Mouse (Mus musculus) adrenal gland, adult 8-10 months (tissue): ENCODE results near the gene A630001G21Rik. TPM values are rescaled to one million over a fixed set of nuclear protein-coding genes. Genes with fewer than 3 reads are reported as not detected.

Experiments used
- DNase-seq: peaks from one replicate; pipeline ENCODE4 v3.0.0; 2022
- total RNA-seq, 4 experiments: library from RNA; stranded (reverse); gene quantifications; 2 replicates each; pipeline ENCODE4 v1.2.4; 2022

The A630001G21Rik gene
- total RNA-seq, 4 experiments from 2014 or later = 0.64 to 1.3 (median 1.1) TPM

DNA sequence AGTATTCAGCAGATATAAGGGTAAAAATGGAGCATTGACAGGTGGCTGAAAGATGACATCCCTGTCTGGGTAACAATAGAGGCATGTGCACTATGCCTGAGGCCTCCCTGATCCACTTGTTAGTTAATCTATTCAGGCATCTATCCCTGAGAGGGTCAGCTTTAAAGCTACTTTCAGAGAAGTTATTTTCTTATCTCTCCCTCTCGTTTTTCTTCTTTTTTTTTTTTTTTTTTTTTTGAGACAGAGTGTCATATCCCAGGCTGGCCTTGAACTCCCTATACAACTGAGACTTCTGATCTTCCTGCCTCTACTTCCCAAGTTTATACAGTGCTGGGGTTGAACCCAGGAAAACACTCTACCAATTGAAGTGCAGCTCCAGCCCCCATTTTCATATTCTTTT is 10.7 kb downstream of the A630001G21Rik start:
- DNase-seq = no peak

DNA sequence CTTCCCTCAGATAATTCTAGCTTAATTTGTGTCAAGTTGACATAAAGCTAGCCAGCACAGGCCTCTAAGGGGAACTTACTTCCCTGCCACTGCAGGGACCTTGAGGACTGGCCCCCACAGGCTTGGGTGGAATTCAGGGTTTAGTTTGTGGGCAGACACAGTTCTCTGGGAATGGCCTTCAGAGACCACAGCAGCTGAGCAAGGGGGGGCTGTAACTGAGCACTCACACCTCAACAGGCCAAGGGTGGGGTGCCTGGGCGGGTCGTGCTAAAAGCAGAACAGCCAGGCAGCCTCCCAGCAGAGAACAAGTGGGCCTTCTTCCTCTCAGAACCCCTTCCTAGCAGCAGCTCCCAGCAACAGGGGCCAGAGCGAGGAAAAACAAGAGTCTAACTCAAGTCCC is 12.3 kb downstream of the A630001G21Rik start:
- DNase-seq = no peak

DNA sequence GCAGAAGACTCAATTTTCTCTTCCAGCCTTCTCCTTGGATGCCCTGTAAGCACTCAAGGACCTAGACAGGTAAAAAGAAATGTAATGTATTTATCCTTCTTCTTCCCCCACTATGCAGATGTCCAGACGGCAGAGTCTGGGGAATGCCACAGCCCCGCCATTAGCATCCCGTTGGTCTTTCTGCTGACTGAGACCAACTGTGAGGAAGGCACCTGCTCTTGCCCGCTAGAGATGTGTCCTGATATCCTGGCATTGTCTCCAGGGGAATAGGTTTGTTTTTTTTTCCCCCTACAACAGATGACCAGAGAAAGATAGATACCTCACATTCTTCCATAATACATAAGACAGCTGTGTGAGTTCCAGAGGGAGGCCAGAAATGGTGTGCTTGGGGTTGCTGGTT is 14.2 kb downstream of the A630001G21Rik start:
- DNase-seq = no peak

DNA sequence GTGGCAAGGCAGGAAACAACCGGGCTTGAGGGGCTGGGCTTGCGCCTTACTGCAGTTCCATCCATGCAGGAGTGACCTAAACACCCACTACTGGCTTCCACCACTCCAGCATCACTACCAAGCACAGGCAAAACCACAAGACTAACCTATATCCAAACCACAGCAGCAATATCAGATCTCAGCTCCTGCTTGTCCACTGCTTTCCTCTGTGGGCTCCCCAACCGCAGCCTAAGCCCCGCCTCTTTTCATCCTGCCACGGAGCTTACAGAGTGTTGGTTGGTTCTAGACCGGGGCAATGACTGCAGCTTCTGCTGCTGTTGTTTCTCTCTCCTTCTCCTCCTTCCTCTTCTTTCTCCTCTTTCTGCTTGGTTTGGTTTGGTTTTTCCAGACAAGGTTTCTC is 15.1 kb downstream of the A630001G21Rik start:
- DNase-seq = no peak

DNA sequence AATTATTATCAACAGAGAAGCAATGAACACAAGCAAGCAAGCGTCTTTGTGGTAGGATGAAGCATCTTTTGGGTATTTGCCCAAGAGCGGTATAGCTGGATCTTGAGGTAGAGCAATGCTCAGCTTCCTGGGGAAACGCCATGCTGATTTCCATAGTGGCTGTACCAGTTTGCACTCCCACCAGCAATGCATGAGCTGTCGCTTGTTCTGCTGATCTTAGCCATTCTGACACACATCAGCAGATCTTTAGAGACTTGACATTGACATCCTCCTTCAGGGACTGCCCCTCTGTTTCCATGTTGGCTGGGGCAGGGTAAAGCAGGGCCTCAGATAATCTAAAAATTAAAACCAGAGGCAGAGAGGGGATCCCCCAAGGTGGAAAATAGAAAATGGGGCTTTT is 16.8 kb downstream of the A630001G21Rik start:
- DNase-seq = no peak

DNA sequence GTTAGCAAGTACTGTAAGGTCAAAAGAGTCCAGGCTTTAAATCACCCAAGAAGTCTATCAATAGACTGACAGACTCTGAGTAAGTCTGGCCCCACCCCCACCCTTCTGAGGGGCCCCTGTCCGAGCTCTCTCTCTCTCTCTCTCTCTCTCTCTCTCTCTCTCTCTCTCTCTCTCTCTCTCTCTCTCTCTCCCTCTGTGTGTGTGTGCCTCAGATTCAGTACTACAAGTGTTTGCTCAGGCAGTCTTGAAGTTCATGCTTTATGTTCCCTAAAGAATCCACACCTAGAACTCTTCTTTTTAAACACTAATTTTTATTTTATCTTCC is 19.5 kb downstream of the A630001G21Rik start:
- DNase-seq = no peak

DNA sequence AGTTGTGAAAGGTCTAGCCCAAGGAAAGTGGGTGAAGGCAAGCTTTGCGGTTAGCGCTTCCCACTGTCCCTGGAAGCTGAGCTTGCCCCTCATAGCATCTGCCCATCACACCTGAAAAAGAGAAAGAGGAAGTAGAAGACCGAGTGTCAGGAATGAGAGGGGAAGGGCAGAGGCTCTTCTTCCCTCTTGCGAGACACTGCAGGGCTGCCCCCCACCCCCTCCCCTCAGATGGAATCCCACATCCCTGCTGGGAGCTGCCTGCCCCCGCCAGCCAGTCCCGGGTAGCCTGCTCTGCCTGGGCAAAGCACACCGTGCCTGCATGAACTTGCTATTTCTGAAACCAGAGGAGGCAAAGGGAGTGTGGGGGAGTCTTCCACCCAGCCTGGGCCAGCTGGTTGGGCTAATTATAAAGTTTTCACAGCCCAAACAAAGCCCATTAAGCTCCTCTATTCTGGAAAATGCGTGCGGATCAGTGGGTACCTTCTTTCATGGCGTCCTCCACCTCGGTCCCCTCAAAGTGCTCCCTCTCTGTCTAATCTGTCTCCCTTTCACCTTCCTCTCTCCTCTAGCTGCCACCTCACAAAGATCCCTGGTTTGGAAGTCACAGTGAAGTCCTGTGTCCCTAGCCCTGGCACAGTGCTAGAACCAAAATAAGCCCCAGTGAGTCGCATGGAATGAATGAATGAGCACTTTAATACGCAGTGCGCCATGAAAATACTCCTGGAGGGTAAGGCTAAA is 20.0 kb downstream of the A630001G21Rik start:
- no peak for DNase-seq

DNA sequence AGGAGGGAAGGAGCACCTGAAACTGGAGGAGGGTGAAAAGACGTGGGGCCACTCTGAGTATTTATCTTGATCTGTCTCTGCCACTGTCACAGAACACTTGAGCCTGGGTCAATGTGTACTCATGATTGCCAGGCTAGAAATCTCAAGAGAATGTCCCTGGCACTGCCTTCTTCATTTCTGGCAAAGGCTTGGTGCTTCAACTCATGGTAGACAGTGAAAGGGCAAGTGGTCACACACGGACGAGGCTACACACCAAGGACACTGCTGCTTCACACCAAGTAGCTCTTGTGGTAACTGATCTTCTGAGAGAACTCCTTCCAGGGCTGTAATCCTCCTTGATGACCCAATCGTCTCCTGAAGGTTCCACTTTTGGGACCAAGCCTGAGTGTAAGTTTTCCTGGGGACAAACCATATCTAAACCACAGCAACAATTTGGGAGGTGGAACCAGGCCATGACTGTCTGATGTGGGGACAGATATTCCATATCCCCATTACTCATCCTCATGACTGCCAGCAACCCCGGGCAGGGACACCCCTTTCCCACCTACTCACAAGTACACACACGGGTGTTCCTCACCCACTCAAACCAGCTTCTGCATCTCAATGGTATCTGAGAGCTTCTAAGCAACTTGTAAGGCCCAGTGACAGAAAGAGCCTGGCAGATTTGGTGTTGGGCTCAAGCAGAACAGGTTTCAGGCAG is 20.8 kb downstream of the A630001G21Rik start:
- DNase-seq = no peak

DNA sequence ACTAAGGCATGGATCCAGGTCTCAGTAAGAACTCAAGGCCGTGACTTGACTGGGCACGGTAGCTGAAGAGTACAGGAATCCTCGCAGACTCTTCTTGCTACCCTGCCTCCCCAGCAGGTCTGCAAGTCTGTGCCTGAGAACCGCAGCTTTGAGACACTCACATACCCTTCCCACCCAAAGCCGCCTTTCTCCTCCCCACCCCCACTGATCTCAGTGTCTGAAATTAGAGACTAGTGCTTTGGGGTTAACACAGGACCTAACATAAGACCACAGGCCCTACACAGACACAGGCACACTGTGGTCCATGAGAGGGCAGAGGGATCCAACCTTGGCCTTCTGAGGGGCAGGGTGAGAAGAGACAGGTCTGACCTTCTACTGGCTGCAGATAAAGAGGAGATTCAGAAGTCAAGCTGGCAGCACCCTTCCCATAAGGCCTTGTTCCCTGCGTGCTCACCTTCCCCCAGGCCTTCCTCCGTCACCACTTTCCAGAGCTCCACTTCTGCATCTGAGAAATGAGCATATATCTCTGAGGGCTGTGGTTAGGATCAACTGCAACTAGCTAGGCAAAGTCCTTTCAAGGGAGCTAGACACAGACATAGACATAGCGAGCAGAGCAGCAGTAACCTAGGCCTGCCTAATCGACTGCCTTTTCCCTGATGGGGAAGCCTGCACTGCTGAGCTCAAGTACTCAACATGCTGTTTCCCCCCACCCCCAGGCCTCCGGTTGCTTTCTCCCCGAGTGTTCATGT is 26.3 kb downstream of the A630001G21Rik start:
- no peak for DNase-seq

DNA sequence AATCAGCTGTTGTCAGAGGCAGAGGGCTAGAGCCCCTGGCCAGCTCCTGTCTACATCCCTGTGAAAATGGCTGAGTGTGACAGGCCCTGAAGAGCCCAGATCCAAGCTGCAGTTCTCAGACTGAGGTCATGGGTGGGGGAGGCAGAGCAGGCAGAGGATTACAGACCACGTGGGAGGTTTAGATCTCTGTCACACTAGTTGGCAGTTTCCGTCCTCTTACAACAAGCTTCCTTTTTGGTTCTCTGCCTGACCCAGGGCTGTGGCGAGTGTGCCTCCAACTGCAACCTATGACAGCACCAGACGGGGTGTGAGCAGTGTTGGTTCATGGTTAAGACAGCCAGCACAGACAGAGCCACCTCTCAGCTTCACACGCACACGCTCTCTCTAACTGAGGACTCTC is 26.9 kb downstream of the A630001G21Rik start:
- peak; percentile 42 for DNase-seq

DNA sequence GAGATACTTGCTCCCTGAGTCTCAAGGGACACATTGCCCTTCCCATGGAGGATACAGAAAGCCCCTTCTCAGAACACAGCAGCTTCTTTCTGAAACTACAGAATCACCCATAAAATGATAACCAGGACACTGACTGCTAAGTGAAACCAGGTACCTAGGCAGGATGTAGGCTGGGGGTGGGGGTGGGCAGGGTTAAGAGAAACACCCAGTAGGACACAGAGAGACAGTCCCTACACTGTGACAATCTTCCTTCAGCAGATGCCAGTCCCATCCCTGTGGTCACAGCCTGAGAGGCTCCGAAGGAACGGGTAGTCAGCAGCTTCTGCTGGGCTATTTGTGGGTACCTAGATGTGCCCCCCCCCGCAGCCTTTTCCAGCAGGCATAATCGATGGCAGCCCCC is 27.8 kb downstream of the A630001G21Rik start:
- DNase-seq = no peak

DNA sequence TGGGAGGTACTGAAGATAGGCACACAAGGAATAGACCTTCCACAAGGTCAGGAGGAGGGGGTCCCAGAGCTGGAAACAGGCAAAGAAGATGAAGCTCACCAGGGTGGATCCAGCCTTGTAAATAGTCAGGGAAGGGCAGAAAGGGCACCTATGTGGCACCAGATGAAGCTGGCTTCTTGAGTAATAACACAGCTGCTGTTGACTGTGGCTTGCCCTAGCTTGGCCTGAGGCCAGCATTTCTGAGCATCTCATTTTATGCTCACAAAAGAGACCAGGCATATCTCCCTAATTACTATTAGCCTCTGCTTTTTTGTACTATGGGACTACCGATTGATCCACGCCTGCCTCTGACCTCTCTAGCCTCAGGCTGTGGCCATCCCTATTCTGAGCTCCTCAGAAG is 28.6 kb downstream of the A630001G21Rik start:
- DNase-seq = no peak

DNA sequence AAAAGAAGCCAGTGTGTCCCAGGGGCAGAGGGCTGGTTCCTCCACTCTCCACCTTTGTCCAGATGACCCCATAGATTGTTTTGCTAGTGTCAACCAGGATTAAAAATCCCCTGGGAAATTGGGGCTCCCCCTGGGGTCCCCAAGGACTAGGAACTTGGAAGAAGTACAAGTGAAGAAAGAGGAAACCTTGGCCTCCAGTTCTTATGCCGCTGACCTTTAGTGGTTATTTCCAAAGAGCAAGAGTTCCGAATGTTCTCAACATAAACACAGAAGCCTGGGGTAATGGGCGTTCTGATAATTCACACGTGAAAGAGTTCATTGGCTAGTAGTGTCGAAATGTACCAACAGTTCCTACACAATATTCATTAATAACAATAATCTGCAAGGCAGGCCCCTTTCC is 31.9 kb downstream of the A630001G21Rik start:
- no peak for DNase-seq

DNA sequence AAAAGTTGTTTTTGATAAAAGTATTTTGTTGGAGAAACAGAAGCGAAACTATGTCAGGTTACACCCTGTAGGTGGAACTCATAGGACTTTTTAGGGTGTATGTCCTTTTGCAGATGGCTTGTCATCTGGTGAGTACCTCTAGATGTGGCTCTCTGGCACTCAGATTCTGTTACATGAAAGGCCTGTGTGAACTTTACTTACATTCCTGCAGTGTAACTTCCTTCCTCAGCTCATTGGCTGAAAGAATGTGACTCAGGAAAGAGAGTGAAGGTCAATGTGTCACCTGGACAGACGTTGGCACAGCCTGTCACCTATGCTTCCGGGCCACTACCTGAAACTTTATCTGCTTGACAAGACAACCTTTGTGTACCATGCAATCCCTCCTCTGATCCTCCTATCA is 33.9 kb downstream of the A630001G21Rik start:
- DNase-seq = no peak

DNA sequence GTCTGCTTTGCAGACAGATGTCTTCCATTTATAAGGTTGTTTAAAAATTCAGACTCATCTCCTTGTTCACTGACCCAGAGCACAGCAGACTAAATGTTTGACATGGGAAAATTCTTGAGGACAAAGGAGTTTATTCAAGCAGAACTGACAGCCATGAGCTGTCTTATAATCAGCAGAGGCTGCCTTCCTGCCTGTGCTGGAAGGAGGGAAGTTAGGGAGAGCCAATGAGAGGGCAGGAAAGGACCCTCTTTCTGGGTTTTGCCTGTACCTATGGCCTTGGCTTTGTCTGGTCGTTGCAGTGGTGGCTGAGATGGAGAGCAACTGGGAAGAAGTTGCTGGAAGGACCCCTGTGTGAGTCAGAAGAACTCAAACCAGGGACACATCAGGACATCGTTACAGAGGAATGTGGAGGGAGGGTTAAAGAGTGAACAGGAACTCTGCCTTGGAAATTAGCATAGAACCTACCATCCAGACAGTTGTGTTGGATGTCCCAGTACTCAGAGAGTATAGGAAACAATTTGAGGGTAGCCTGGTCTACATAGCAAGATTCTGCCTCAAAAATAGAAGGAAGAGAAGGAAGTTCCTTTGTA is 35.4 kb downstream of the A630001G21Rik start:
- DNase-seq = no peak

DNA sequence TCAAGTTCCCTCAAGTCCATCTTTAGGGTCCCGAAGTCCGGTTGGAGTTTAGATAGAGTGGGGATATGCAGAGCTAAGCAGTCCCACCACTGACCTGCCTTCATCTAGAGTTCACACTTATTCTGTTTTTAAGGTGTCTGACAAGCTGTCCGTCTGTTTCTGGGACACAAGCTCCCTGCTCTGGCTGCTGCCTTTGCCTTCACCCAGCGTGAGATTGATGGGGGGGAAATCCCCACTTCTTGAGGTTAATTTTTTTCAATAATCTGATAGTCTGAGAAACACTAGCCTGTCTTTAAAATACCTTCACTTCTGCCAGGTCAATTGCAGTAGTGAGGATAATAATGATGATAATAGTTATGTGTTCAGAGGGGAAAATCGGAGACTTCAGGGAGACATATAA is 36.1 kb downstream of the A630001G21Rik start:
- no peak for DNase-seq

DNA sequence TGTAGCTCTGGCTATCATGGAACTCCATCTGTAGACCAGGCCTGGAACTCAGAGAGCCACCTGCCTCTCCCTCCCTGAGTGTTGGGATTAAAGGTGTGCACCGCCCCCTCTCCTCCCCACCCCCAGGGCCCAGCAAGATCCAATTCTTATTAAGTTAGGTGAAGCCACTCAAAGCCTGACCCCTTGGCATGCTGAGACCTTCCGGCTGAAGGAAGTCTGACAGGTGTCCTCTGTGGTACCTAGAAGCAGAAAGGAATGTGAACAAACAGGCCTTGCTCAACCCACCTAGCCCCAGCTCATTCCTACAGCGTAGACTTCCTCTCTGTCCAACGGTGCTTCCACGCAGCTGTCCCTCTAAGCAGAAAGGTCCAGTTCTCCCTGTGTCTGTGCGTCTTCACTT is 37.5 kb downstream of the A630001G21Rik start:
- no peak for DNase-seq

DNA sequence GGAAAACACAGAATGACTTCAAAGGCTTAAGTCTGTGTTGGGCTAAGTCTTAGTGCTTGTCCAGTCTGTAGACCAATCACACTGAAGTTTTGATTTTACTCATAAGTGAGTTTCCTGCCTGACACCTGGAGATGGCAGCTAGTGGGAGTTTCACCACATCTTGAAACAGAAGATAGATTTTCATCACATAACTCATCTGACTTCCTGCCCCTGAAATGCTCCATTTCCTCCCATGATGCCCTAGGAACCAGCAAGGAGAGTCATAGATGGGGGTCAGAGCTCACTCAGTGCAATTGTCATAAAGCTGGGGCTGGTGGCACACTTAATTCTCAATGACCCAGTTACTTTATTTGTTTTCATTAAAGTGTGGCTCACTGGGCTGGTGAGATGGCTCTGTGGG is 38.6 kb downstream of the A630001G21Rik start:
- no peak for DNase-seq

DNA sequence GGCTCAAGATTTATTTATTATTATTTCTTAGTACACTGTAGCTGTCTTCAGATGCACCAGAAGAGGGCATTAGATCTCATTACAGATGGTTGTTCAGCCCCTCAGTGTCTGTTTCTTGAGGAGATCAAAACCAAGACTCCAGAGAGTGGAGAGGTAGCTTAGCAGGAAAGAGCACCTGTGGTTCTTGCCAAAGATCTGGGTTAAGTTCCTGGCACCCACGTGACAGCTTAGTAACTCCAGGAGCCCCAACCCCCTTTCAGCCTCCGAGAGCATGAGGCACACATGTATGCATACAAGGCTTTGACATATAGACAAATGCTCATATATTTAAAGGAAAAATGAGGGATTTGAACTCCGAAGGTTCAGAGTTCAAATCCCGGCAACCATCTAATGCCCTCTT is 39.4 kb downstream of the A630001G21Rik start:
- no peak for DNase-seq

DNA sequence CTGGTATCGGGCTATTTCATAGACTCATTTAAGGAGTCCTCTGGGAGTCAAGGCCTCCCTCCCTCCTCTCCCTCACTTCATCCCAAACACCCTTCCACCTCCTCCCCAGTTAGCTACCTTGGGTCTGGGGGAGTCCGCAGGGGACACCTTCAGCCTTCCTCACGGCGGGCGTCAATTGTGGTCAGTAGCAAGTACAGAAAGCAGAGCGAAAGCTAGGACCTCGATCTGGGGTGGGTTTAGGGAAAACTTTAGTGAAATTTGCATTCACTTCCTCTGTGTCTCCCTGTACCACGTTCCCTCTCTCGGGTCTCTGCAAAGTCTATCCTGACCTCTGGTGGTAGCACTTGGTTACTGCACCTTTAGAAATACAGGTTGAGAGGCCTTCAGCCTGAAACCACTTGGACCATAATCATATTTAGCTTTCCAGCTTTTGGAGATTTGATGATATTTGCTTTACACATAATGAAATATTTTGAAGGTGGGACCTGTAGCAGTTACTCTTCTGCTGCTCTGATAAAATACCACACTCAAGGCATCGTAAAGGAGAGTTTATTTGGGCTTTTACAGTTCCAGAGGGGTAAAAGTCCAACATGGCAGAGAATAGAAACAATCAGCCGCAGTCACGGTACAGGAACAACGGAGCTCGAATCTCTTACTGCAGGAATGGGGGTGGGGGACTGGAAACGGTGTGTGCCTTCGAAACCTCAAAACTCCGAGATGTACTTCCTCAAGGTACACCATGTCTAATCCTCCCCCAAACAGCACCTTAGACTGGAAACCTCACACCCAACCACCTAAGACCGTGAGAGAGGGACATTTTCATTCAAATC is 41.9 kb downstream of the A630001G21Rik start:
- peak; percentile 47 for DNase-seq

DNA sequence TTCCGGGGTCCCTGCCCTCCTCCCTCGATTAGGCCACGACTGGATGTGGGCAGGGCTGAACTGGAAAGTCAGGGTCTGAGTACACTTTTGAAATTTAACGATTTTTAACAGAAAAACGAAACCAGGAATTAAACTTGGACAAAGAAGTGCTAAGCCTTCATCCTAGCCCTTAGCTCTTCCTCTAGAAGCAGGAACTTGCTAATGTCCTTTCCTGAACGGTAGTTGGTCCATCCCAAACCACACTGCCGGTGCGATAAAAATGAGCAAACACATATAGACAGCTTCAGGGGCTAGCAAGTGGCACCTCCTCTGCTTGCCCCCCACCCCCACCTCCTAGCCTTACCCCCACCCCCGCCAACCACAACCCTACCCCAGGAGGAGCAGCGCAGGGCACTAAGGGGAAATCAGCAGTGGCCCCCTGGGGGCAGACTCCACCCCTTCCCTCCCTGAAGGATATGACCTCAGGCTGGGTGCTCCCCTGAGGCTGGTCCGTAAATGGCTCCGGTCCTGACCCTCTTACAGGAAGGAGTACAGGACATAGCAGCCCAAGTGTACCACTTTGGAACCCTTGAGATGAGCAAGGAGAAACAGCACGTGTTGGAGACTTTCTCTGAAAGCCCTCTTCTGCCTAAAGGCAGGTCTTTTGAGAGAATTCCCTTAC is 42.9 kb downstream of the A630001G21Rik start:
- DNase-seq = no peak

DNA sequence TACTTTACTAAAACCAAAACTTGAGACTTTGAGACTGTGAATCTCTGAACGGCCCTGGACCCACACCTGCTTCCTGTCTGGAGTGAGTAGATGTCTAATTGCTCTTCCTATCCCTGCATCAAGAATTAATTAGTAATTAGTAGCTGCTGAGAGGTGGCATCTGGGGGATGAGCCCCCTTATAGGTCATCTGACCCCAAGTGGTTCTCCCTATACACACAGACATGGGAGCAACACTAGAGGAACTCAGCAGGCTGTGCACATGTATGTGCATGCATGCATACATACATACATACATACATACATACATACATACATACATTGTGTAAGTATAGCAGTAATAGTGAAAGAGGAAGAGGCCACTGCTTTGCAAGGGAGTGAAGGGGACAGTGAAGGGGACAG is 43.9 kb downstream of the A630001G21Rik start:
- DNase-seq = no peak
